Mouse (Mus musculus) lung, postnatal 0 days (tissue): ENCODE data around the gene Ankub1.

Source experiments
- CTCF ChIP-seq: IDR thresholded peaks from 2 replicates; pipeline ENCODE4 v1.5.1; 2016; ENCODE audit warnings: antibody characterized with exemption, mild to moderate bottlenecking
- EP300 ChIP-seq: IDR thresholded peaks from 2 replicates; pipeline ENCODE4 v1.6.1; 2016; ENCODE audit warnings: antibody characterized with exemption, mild to moderate bottlenecking, control low read depth

- TF ChIP-seq CTCF (no peak), EP300 (no peak)
Observed at GRCm38 (mm10) chr3:57677786-57678185, 14.8 kb downstream of the Ankub1 start.
